Mouse (Mus musculus) forelimb bud, embryonic 11.5 days (tissue): ENCODE results near the gene Ccdc106.
A peak's percentile ranks its signal among the peaks of the same experiment; 100 is the strongest.
"Not testable (repeated sequence)": the region's sequence is repeated elsewhere in the genome, so short reads cannot be mapped to it uniquely, and the experiment has no call there.

ENCODE experiments used
- DNase-seq: peaks from one replicate; pipeline ENCODE4 v3.0.0-alpha.2; 2012; ENCODE audit warnings: low read depth, low spot score

The Ccdc106 gene

DNA sequence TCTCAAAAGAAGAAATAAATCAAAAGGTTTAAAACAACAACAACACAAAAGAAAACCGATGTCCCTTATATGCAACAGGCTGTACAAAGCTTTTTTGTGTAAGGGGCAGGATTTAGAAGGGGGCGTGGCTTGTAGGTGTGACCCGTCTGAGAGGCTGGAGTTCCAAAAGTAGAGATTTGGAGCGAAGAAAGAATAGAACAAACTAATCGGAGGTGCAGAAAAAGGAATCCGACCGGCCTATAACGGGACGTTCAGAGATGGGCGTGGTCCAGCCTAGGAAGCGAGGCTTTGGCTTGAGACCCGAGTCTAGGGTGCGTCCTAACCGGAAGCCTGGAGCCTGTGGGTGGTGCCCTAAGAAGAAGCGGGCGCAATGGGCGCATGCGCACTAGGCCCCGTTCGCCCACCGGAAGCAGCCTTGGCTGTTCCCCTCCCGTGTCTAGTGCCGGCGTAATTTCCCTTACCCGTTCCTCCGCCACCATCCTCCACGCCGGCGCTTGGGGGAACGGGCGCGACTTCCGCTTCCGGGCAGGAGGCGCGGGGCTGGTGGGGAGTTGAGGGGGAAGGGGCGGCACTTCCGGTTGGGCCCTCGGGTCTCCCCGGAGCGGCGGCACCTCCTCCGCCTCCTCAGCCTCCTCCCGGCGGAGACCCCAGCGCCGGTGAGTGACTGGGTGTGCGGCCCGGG lies at the start of gene Ccdc106, which contains the start of gene Zfp865:
Ccdc106 (plus strand) TSS at position 554 of the 682 bp plus-strand sequence.
Zfp865 (plus strand) TSS at position 377 of the 682 bp plus-strand sequence.
- peak; percentile 99 for DNase-seq

DNA sequence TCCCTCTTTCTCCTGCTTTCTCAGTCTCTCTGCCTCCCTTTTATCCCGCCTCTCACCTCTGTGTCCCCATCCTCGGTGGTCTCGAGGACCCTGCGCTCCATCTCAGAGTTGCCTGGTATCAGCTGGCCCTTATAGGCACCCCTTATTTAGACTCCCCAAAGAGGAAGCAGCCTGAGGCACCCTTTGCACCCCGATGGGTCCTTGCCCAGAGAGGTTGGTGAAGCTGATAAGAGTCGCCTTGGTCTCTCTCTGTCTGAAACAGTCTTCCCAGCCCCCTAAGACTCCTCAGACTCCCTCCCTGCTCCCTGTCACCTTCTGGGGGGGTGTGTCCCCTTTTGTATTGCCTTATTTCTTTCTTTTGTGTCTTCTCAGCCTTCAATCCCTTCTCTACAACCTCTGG lies 49.3 kb upstream of the Ccdc106 start, which contains the start of gene Sbk3:
Sbk3 (minus strand) TSS at position 101 of the 400 bp plus-strand sequence.
- DNase-seq: no peak

DNA sequence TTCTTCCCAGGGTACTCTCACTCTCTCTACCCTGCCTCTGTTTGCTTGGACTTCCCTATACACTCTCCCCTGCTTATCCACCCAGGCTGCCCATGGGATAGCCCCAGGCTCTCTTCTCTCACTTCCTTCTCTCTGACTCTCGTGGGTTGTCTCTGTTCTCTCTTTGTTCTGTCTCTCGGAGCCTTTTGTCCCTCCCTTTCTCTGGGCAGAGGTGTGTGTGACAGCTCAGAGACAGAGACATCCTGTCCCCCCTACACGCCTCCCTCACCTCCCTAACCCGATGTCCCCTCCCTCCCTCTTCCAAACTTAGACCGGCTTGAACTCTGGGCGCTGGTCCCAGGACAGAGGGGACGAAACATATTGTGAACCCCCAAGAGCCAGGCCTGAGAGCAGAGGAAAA lies 48.6 kb upstream of the Ccdc106 start:
- no peak for DNase-seq

DNA sequence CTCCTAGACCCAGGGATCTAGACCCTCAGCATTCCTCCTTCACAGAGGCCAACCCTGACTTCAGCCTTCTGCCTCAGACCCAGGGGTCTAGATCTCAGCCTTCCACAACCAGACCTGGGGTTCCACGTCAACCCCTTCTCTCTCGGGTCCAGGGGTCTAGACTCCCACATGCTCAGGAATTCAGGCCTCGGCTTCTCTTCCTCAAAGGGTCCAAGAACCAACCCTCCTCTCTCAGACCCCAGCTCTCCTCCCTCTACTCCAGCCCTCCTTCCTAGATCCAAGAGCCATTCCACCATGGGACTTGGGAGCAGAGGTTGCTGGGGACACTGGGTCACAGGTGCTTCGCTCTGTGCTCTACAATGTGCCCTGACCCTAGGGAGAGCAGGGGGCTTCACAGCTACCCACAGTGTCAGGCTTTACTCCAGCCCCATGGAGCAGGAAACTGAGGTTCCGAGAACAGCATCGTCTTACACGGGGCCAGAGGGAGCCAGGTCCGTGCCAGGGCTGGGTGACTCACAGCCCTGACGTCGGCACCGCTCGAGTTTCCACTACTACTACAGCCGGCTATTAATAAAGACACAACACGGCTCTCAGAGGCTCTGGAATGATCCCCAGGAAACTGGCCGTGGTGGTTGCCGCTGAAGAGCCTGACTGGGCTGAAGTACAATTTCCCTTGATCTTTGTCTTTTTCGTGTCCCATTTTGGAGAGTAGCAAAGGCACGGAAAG lies 47.9 kb upstream of the Ccdc106 start:
- no peak for DNase-seq

DNA sequence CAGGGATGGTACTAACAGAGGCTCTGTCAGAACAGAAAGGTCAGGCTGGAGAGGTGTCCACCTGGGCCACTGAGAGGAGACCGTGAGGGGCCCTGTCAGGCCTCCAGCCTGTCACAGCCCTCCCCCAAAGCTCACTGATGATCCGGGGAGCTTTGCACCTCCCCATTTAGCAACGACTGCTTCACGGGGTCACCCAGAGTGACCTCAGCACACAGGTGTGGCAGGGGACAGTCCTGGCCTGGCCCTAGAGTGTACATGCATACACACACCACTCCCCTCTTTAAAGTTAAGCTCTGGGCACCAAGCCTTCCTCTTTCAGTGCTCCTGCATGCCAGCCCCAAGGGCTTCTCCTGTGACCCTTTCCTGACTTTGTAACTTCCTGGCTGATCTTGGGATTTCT lies 44.9 kb upstream of the Ccdc106 start:
- no peak for DNase-seq

DNA sequence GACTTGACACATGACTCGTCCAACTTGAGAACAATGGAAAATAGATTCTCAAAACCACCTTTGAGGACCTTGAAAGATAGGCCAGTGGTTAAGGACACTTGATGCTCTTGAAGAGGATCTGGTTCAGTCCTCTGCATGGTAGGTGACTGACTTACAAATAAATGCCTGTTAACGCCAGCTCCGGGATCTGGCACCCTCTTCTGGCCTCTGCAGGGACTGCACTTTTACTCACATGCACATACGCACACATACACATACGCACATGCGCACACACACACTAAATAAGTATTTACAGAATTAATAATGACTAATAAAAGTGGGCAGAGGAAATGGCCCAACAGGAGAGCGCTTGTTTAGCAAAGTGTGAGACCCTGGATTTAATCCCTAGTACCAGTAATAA lies 43.5 kb upstream of the Ccdc106 start:
- DNase-seq: no peak

DNA sequence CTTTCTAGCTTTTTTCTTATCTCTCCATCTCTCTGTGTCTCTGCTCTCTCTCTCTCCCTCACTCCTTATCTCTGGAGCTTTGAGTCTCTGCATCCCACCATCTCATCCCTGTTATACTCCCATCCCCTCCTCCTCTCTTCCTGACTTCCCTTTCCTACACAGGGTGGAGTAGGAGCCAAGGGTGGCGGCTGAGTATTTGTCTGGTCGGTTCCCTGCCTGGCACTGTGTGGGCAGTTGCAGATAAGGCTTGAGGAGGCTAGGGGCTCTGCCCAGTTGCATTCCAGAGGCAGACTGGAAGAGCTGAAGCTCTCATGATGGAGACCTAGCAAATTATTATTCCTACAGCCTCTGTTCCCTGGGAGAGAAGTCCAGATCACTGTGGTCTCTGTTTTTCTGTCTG lies 32.1 kb upstream of the Ccdc106 start:
- DNase-seq: no peak

DNA sequence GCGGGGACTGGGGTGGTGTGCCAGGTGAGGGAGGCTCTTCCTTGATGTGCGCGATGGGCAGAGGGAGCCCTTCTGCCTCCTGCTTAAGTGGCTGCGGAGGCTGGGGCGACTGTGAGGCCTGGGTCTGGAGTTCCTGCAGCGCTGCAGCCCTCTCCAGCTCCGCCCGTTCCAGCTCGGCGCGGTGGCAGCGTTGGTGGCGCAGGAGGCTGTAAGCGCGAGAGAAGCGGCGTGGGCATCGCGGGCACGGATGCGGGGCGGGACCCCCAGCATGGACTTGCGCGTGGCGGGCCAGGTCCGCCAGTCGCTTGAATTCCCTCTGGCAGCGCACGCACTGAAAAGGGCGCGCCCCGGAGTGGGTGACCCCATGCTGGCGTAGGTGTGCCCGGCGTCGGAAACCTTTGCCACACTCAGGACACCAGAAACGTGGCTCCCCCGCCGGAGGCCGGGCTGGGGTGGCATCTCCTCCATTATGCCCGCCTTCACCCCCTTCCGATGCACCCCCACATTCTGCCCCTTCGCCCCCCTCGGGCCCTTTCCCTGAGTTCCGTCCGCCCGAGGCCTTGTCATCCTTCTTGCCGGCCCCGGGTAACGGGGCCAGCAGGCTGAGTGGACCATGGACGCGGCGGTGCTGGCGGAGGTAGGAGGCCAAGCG lies 26.9 kb upstream of the Ccdc106 start:
- DNase-seq: no peak

DNA sequence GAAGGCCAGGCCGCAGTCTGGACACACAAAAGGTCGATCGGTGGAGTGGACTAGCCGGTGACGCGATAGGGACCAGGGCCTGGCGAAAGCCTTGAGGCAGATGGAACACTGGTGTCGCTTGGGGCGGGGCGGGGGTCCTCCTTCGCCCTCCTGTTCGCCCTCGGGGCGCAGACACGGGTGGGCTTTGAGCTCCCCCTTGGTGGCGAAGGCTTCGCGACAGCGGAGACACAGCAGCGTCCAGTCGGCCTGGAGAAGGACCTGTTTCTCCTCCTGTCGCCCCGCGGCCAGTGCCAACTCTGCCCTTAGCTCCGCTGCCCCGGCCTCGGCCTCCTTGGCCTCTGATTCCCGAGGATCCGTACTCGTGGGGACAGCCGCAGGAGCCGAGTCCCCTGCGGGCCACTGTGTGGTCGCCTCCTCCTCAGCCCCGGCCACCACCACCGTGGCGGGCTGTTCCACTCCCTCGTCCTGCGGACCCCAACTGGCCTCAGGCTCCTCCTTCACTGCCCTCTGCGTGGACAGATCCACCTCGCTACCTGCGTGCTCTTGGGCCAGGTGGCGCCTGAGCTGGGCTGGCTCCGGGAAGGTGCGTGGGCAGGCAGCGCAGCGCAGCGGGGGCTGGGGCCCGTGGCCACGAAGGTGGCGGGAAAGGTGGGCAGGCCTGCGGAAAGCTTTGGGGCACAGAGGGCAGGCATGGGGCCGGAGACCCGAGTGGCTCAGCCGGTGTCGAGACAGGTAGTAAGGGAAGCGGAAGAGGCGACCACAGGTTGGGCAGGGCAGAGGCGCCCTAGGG lies 26.2 kb upstream of the Ccdc106 start:
- no peak for DNase-seq

DNA sequence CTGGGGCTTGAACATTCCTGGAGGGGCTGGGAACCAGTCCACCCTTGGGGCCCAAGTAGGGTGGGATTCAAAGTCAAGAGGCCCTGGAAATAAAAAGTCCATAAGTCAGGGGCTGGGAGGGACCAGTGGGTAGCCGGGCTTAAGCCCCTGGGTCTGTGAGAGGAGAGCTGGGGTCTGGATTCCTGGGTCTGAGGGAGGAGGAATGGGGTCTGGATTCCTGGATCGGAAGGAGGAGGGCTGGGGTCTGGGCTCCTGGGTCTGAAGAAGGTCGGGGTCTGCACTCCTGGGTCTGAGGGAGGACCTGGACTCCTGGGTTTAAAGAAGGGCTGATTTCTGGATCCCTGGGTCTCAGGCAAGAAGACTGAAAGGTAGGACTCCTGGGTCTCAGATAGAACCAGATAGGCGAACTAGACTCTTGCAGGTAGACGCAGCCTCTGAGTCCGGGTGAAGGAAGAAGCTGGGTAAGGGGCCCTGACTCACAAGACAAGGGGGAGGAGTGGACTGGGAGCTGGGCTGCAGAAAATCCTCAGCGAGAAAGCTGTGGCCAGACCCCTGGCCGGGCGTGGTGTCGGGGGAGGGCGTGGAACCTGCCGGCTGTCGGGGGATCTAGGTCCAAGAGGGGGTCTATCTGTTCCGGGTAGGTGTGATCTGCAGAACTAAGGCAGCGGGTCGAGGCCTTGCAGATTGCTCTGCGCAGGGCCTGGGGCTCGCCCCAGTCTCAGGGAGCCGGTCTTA lies 24.9 kb upstream of the Ccdc106 start:
- DNase-seq: peak; percentile 24

DNA sequence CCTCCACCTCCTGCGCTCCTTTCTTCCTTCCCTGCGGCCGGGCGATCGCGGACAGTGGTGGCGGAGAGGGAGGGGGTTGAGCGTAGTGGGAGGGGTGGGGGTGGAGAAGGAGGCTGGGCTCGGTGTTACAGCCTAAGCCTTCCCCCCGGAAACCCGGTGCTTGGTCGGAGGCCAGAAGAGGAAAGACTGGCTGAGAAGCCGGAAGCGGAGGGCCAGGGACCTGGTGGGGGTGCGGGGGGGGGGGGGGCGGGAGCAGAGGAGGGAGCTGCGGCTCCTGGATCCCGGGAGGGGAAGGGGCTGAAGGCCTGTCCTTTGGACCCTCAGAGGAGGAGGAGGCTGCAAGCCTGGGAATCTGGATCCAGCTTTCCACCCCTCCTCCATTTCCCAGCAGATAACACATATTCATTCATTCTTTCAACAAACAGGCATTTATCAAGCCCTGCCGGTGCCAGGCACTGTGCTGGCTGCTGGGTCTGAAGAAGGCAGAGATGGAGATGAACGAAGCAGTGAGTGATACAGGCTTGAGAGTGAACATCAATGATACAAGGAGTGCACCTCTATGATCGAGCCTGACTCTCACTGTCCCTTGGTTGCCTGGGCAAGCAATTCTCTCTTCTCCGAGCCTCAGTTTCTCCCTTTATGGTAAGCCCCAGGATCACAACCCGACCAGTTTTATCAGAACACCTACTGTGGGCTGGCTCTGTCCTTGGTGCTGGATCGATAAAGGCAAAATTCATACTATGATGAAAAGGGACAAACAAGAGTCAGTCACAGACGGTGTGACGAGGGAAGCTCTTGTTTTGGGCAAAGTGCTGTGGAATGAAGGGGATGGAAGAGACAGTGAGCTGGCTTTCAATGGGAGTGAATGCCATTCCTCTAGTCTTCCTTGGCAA lies 24.1 kb upstream of the Ccdc106 start, which contains the start of gene Zfp579:
Zfp579 (minus strand) TSS at position 156 of the 893 bp plus-strand sequence.
- DNase-seq: peak; percentile 91

DNA sequence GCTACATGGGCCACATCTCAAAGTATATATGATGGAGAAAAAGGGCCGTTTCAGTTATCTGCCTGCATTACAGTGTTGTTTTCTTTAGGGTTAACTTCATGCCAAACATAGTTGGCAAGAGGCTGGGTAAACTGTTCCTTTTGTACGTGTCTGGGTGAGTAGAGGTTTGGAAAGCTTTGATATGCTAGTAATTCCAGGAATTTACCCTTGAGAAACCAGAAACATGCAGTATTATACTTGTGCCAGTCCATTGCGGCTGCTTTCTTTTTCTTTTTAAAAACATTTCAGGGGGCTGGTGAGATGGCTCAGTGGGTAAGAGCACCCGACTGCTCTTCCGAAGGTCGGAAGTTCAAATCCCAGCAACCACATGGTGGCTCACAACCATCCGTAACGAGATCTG lies 23.4 kb upstream of the Ccdc106 start:
- no peak for DNase-seq

DNA sequence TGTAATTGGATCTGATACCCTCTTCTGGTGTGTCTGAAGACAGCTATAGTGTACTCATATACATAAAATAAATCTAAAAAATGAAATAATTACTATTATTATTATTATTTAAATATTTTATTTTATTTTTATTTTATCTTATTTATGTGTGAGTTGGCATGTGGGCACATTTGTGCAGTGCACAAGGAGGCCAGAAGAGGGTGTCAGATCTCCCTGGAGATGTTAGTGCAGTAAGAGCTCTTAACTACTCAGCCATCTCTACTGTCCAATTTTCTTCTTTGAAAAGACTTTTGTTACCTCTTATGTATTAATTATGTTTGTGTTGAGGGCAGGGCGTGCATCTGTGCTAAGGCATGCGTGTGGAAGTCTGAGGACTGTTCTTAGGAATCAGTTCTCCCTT lies 20.5 kb upstream of the Ccdc106 start:
- no peak for DNase-seq

DNA sequence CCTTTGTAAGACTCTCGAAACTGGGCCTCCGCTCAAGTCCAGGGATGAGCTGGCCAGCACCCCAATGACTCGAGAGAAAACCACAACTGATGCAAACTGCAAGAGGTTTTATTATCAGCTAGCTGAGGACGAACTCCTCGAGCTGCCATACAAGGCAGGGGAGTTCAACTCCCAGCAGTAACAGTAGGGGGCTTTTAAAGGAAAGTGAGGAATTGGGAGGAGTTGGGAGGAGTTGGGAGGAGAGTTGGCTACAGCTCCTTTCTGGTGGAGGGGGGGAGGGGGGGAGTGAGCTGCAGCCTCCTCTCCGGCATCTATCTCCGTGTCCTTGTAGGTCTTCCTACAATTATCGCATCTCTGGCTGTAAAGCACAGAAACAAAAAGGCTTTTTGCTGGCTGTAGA lies 17.5 kb upstream of the Ccdc106 start:
- not testable (repeated sequence) for DNase-seq

DNA sequence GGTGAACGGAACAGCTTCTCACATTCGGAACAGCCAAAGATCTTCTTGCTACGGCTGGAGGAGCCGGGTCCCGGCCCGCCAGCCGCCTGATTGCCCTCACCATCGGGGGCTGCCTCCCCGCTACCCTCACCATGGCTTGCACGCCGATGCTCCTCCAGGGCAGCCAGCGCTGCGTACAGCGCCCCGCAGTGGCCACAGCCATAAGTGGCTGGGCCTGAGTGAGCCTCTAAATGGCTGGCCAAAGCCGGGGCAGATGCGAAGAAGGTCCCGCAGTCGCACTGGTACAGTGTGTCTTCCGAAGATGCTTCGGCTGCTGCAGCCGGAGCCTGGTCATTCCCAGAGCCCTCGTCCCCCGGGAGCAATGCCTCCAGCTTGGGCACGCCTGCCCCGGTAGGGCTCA lies 12.1 kb upstream of the Ccdc106 start:
- no peak for DNase-seq

DNA sequence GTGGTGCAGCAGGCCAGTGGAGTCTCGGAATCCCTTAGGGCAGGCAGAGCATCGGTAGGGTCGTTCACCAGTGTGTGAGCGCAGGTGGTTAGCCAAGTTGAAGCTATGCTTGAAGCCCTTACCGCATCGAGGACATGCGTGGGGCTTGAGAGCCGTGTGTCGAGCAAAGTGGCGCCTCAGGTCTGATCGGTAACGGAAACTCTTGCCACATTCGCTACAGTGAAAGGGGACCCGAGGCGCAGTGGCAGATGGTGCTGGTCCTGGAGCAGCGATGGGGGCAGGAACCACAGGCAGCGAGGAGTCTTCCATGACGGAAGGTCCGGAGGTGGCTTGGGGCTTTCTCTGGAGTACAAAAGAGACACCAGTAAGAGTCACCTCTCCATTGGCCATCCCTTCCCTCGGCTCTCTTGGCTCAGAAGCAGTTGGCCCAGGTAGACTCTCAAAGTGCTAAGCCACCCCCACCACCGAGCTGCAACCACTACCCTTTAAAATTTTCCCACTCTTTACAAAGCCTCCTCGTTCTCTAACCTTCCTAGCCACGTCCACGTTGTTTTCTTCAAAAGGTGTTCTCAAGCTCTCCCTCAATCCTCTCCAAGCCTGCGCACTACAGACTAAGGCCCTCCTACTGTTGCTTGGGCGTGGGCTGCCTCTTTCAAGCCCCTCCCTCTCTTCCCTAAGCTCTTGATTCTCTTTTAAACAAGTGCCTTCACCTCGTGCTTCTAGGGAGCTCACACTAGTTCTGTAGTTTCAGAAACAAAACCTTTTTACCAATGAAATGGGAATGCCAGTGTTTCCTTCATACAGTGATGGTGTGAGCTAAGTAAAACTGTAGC lies 7.5 kb upstream of the Ccdc106 start:
- no peak for DNase-seq

DNA sequence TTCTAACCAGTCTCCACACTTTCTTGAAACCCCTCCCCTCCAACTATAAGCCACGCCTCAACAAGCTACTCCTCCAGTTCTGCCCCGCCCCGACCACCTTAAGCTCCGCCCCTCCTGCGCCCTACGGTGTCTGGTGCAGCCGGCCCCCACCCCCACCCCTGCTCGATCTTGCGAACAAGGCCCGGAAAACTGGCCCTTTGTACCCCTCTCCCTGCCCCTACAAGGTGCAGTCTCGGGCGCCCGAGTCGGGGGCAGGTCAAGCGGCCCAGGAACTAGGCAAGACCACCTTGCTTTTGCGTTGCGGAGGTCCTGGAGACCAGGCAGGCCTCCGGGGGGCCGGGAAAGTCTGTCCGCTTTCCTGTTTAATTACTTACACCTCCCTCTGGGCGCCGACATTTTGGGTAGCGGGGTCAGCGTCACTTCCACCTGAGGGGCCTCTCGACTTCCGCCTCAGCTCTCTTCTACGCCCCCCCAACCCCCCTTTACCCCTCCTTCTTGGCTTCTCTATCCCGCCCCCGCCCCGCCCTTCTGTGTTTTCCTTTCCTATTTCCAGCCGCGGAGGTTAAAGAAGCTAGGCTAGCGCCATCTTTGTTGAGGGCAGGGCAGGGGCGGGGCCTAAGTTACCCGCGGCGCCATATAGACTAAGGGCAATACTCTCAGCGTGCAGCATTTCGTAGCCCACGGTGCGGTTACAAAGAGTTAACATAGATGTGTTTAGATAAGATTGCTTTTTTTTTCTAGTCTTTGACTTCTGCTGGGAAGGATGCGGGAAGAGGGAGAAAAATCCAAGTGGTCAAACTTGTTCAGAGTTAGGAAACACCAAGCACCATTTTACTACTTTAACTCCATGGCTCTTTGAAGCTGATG lies 5.9 kb upstream of the Ccdc106 start, which contains the start of the genes Zfp524 and Fiz1:
Zfp524 (plus strand) TSS at position 165 of the 867 bp plus-strand sequence.
Fiz1 (minus strand) TSS at position 447 of the 867 bp plus-strand sequence.
- peak; percentile 98 for DNase-seq
